Comparison of ENCODE assay signal across 15 mouse cellular contexts in genomic region chr1:33745901-33746300, GRCm38 (mm10).
"Had no signal": no experiment of that assay in that cellular context is flagged by ENCODE, and none has a peak within 500 bp of the region (broad histone marks: within the 10 kb centered on the region; RNA-seq: fewer than 3 reads in every experiment).

No protein-coding gene starts in this region.

- H3K4me3 ChIP-seq: limb, embryonic 13.5 days had no signal

- H3K27me3 ChIP-seq: limb, embryonic 13.5 days had no signal

- DNase-seq: kidney, adult 8-10 months; kidney, postnatal 25 days; layer of hippocampus, adult 9-11 months; layer of hippocampus, postnatal 36 days; lung, adult 2 months; lung, postnatal 36 days; retina, postnatal 1 day; right cerebral cortex, postnatal 4 days; spleen, adult 18-20 months; thymus, postnatal 4 days had no signal

- ATAC-seq: inflammation-experienced regulatory T-cells, adult 6 months; intestine, postnatal 0 days; lung, postnatal 0 days had no signal

- H3K4me1 ChIP-seq: limb, embryonic 13.5 days had no signal

- H3K9me3 ChIP-seq: limb, embryonic 13.5 days had no signal

- H3K27ac ChIP-seq: limb, embryonic 13.5 days; liver, embryonic 14.5 days had no signal

- H3K4me2 ChIP-seq: limb, embryonic 13.5 days had no signal

- H3K9ac ChIP-seq: limb, embryonic 13.5 days; liver, embryonic 14.5 days had no signal
